Mouse (Mus musculus): ENCODE data around the gene Lrrc3b. TPM values are rescaled to one million over a fixed set of nuclear protein-coding genes. Genes with fewer than 3 reads are reported as not detected.

Gene Lrrc3b
- polyA plus RNA-seq, 1 experiment from 2014 or later: 3.7 TPM

DNA sequence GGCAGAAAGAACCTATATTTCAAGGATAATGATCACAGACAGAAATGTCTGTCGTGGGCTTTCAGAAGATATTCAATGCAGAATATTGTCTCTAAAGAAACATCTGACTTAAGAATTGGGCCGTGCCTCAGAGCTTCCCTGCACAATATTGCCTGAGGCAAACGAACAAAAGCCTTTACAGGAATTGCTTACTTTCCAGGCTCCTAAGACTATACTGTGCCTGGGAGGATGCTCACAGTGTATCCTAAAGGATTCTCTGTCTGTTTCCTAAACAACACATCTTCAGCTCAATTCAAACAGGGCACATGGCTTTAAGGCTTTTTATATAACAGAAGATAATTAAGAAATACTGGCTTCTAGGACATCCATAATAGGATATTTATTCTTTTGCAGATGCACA lies 79.7 kb downstream of the Lrrc3b start:
- no peak overlapping the region for H3K27ac ChIP-seq (ENCODE audit: low read length)
- H3K9me3 ChIP-seq (replicated peaks; ENCODE audit: control insufficient read depth, low read length): no peaks in the 10 kb centered on the region
- H3K4me1 ChIP-seq (ENCODE audit: control insufficient read depth, insufficient read depth, low read length): no peaks in the 10 kb centered on the region
- H3K4me3 ChIP-seq (replicated peaks; ENCODE audit: low read length): no peak overlapping the region
- no peaks in the 10 kb centered on the region for H3K27me3 ChIP-seq (ENCODE audit: control insufficient read depth, insufficient read depth, low read length)
- no peak for ATAC-seq (ENCODE audit: insufficient read depth, low FRiP score)
- no peaks in the 10 kb centered on the region for H3K36me3 ChIP-seq (ENCODE audit: control insufficient read depth, insufficient read depth, low read length)
- no peak overlapping the region for H3K4me2 ChIP-seq (ENCODE audit: low read depth, low read length)
- 74% methylated on average over 3 of the region's 3 CpGs for WGBS
- H3K9ac ChIP-seq (ENCODE audit: low read length): no peak overlapping the region

DNA sequence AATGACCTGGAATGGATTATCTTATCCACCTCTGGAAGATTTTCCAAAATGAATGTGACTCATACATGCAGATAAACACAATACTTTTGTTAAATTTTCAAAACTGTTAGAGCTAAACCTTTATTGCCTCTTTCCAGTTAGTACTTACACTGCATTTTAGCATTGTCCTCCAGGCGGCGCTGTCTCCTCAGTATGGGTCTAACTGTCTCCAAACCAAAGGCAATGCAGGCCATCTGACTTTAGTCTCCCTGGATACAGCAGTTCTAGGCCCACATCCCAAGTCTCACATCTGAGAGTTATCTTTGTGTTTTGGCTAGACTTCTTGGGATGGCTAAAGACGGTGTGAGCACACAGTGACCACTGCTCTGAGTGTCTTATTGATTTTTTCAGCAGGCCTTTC lies 83.3 kb downstream of the Lrrc3b start:
- WGBS: 27% methylated on average over 3 of the region's 3 CpGs
- ATAC-seq (ENCODE audit: insufficient read depth, low FRiP score): no peak

DNA sequence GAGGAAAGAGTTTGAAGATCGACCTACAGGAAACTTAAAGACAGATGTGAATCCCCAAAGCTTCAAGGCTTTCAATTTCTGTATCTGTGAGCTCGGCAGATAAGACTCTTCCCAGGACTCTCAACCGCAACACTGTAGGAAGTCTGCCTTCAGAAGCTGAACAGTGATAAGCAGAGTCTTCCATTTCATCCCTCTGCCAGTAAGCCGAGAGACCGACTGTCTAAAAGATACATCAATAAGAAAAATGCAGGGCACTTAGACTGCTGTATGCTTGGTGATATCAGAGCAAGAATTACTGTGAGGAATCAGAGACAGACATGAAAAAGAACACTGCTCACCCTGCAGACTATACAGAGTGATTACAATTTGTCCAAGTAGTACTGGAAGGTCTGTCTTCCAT lies 84.5 kb downstream of the Lrrc3b start:
- no peaks in the 10 kb centered on the region; the same call in 1 of the 2 replicates for H3K27me3 ChIP-seq (ENCODE audit: control insufficient read depth, insufficient read depth, low read length)
- H3K4me1 ChIP-seq (ENCODE audit: control insufficient read depth, insufficient read depth, low read length): no peaks in the 10 kb centered on the region
- ATAC-seq (ENCODE audit: insufficient read depth, low FRiP score): no peak
- no peaks in the 10 kb centered on the region for H3K9me3 ChIP-seq (replicated peaks; ENCODE audit: control insufficient read depth, low read length)
- 48% methylated on average over 5 of the region's 5 CpGs for WGBS
- H3K9ac ChIP-seq (ENCODE audit: low read length): no peak overlapping the region
- no peak overlapping the region for H3K4me3 ChIP-seq (replicated peaks; ENCODE audit: low read length)
- no peak overlapping the region for H3K4me2 ChIP-seq (ENCODE audit: low read depth, low read length)
- no peaks in the 10 kb centered on the region for H3K36me3 ChIP-seq (ENCODE audit: control insufficient read depth, insufficient read depth, low read length)
- H3K27ac ChIP-seq (ENCODE audit: low read length): no peak overlapping the region

More for the DNA sequence above, 83.3 kb downstream of the Lrrc3b start:
- Histone ChIP-seq H3K4me2 (ENCODE audit: low read depth, low read length) (no peak overlapping the region), H3K4me3 (replicated peaks; ENCODE audit: low read length) (no peak overlapping the region), H3K27me3 (ENCODE audit: control insufficient read depth, insufficient read depth, low read length) (no peaks in the 10 kb centered on the region; the same call in 1 of the 2 replicates), H3K9ac (ENCODE audit: low read length) (no peak overlapping the region), H3K36me3 (ENCODE audit: control insufficient read depth, insufficient read depth, low read length) (no peaks in the 10 kb centered on the region), H3K27ac (ENCODE audit: low read length) (no peak overlapping the region), H3K4me1 (ENCODE audit: control insufficient read depth, insufficient read depth, low read length) (no peaks in the 10 kb centered on the region), H3K9me3 (replicated peaks; ENCODE audit: control insufficient read depth, low read length) (no peaks in the 10 kb centered on the region)

DNA sequence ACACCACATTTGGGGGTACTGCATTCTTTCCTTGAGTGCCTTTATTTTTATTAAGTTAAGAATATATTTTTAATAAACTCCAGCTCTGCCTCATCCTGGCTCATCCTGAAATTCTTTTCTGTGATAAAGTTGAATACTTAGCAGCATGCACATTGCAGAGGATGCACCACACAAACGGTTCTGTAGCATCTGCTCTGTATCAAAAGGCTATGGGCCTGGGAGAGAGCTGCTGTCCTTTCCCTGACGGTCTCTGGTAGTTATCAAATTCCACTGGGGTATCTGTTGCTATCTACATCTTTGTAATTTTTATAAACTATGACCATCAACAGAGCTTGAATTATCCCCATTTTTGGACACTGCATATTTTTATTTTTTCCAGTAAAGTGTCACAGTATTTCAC lies 105.7 kb downstream of the Lrrc3b start:
- H3K9me3 ChIP-seq (replicated peaks; ENCODE audit: control insufficient read depth, low read length): no peaks in the 10 kb centered on the region
- H3K27me3 ChIP-seq (ENCODE audit: control insufficient read depth, insufficient read depth, low read length): no peaks in the 10 kb centered on the region
- no peak overlapping the region for H3K4me2 ChIP-seq (ENCODE audit: low read depth, low read length)
- ATAC-seq (ENCODE audit: insufficient read depth, low FRiP score): peak; percentile 40; the same call in 1 of the 2 replicates
- no peak overlapping the region for H3K4me3 ChIP-seq (replicated peaks; ENCODE audit: low read length)
- H3K27ac ChIP-seq (ENCODE audit: low read length): no peak overlapping the region
- H3K4me1 ChIP-seq (ENCODE audit: control insufficient read depth, insufficient read depth, low read length): no peaks in the 10 kb centered on the region
- H3K36me3 ChIP-seq (ENCODE audit: control insufficient read depth, insufficient read depth, low read length): no peaks in the 10 kb centered on the region
- 33% methylated on average over 2 of the region's 2 CpGs for WGBS
- H3K9ac ChIP-seq (ENCODE audit: low read length): no peak overlapping the region

DNA sequence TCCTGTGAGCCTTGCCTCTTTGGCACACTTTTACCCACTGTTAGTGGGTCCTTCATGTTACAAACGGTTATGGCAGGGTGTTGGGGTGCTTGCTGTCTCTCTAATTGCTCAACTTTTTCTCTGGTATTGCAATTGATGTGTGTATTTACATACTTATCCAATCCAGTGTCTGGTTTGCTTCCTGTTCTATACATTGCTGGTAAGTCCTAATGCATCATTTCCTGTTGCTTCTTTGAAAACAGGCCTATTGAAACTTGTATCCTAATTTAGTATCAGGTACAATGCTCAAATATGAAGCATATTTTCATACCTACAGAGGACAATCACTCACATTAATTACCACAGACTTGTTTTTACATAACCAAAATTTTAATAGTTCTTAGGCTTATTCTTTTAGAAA lies 107.4 kb downstream of the Lrrc3b start:
- ATAC-seq (ENCODE audit: insufficient read depth, low FRiP score): no peak
- H3K9ac ChIP-seq (ENCODE audit: low read length): no peak overlapping the region
- no peaks in the 10 kb centered on the region for H3K4me1 ChIP-seq (ENCODE audit: control insufficient read depth, insufficient read depth, low read length)
- H3K36me3 ChIP-seq (ENCODE audit: control insufficient read depth, insufficient read depth, low read length): no peaks in the 10 kb centered on the region
- no peak overlapping the region for H3K4me2 ChIP-seq (ENCODE audit: low read depth, low read length)
- H3K9me3 ChIP-seq (replicated peaks; ENCODE audit: control insufficient read depth, low read length): no peaks in the 10 kb centered on the region
- no peak overlapping the region for H3K4me3 ChIP-seq (replicated peaks; ENCODE audit: low read length)
- H3K27me3 ChIP-seq (ENCODE audit: control insufficient read depth, insufficient read depth, low read length): no peaks in the 10 kb centered on the region
- H3K27ac ChIP-seq (ENCODE audit: low read length): no peak overlapping the region
- WGBS: 60% methylated on average over 1 of the region's 1 CpGs

DNA sequence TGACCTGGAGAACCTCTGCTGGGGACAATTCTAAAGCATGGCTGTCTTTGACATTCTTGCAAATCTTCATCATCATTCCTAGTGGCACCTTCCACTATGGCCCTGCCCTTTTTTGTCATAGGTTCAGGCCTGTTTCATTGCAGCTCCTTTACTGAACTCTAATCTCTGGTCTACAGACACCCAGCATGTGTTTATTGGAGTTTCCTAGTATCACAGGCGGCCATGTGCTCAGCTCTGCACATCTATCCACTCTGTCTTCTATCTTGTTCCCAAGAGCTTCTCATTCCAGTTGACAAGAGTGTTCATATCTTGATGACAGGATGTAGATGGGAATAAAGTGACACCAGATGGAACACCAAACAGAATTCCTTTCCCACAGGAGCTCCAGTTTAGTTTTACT lies 108.6 kb downstream of the Lrrc3b start:
- no peaks in the 10 kb centered on the region for H3K4me1 ChIP-seq (ENCODE audit: control insufficient read depth, insufficient read depth, low read length)
- no peaks in the 10 kb centered on the region for H3K27me3 ChIP-seq (ENCODE audit: control insufficient read depth, insufficient read depth, low read length)
- H3K9me3 ChIP-seq (replicated peaks; ENCODE audit: control insufficient read depth, low read length): no peaks in the 10 kb centered on the region
- H3K27ac ChIP-seq (ENCODE audit: low read length): no peak overlapping the region
- H3K4me3 ChIP-seq (replicated peaks; ENCODE audit: low read length): no peak overlapping the region
- H3K4me2 ChIP-seq (ENCODE audit: low read depth, low read length): no peak overlapping the region
- no peak for ATAC-seq (ENCODE audit: insufficient read depth, low FRiP score)
- H3K9ac ChIP-seq (ENCODE audit: low read length): no peak overlapping the region
- H3K36me3 ChIP-seq (ENCODE audit: control insufficient read depth, insufficient read depth, low read length): no peaks in the 10 kb centered on the region
- 82% methylated on average over 1 of the region's 1 CpGs for WGBS

DNA sequence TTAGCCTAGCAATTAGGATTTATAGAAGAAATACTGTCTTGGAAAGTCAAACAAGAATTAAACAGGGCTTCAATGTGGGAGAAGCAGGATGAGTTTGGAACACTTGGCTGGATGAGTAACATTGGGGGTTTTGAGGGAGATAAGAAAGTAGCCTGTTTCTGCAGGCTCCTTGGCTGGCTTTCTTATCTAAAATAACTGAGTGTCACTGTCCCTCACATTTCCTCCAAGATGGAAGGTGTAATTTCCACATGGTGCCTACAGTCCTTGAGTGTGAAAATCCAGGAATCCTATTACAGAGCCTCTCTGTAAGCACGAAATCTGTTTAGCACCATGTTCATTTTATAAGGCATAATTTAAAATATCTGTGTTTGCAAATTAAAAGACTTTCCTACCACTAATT lies 112.9 kb downstream of the Lrrc3b start:
- no peaks in the 10 kb centered on the region for H3K9me3 ChIP-seq (replicated peaks; ENCODE audit: control insufficient read depth, low read length)
- no peak for ATAC-seq (ENCODE audit: insufficient read depth, low FRiP score)
- H3K9ac ChIP-seq (ENCODE audit: low read length): no peak overlapping the region
- H3K27me3 ChIP-seq (ENCODE audit: control insufficient read depth, insufficient read depth, low read length): no peaks in the 10 kb centered on the region
- 89% methylated on average over 1 of the region's 1 CpGs for WGBS
- no peak overlapping the region for H3K27ac ChIP-seq (ENCODE audit: low read length)
- H3K36me3 ChIP-seq (ENCODE audit: control insufficient read depth, insufficient read depth, low read length): no peaks in the 10 kb centered on the region
- H3K4me2 ChIP-seq (ENCODE audit: low read depth, low read length): no peak overlapping the region
- no peak overlapping the region for H3K4me3 ChIP-seq (replicated peaks; ENCODE audit: low read length)
- H3K4me1 ChIP-seq (ENCODE audit: control insufficient read depth, insufficient read depth, low read length): no peaks in the 10 kb centered on the region

DNA sequence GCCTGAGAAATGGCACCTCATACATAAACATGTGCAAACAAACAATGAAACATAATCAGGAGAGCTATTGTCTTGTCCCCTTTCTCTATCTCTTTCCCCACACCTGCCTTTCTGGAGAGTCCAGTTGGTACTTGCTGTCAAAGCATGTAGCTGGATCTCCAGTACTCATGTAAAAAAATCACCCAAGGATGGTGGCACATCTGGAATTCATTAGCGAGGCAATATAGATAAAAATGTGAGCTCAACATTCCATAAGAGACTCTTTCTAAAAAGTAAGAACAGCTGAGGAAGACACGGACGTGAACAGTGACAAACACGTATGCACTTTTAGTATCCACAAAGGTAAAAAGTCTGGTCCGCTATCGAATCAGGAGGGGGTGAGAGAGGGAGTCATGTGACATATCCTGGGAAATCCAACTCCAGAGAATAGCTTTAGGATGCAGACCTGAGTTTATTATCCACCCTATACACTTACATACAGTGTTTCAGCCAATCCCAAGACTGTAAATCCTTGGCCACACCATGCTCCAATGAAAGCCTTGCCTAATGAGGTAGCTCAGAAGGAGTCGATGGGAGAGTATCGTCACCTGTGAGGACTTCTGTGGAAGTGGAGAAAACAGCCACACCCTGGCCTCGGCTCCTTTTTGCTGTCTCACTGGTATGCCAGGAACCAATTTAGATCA lies 116.2 kb downstream of the Lrrc3b start:
- Histone ChIP-seq H3K4me3 (replicated peaks; ENCODE audit: low read length) (no peak overlapping the region), H3K9ac (ENCODE audit: low read length) (no peak overlapping the region), H3K27ac (ENCODE audit: low read length) (no peak overlapping the region), H3K4me1 (ENCODE audit: control insufficient read depth, insufficient read depth, low read length) (no peaks in the 10 kb centered on the region), H3K4me2 (ENCODE audit: low read depth, low read length) (no peak overlapping the region), H3K9me3 (replicated peaks; ENCODE audit: control insufficient read depth, low read length) (no peaks in the 10 kb centered on the region), H3K27me3 (ENCODE audit: control insufficient read depth, insufficient read depth, low read length) (no peaks in the 10 kb centered on the region), H3K36me3 (ENCODE audit: control insufficient read depth, insufficient read depth, low read length) (no peaks in the 10 kb centered on the region)
- WGBS: 90% methylated on average over 9 of the region's 9 CpGs
- no peak for ATAC-seq (ENCODE audit: insufficient read depth, low FRiP score)

DNA sequence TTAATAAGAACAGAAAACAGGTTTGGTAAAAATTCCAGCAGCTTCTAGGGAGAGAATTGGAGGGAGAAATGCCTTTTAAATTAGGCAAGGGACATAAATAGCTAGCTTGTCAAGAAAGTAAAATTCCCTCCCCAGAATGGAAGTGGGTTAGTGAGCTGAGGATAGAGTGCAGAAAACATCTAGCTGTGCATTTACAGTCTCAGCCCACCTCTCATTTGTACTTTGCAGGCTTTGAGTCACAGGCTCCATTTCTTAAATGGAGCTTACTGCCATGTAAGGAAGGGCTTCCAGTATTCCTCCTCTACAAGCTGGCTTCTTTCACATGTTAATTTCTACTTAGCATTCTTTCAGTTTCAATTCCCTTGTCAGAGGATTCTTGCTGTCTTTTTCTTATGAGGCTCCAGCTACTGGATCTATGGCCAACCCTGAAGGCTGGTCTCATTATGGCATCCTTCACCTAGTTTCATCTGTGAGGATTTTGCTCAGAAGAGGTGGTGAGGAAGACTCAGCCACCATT lies 119.3 kb downstream of the Lrrc3b start:
- H3K4me1 ChIP-seq (ENCODE audit: control insufficient read depth, insufficient read depth, low read length): no peaks in the 10 kb centered on the region
- H3K4me2 ChIP-seq (ENCODE audit: low read depth, low read length): no peak overlapping the region
- no peaks in the 10 kb centered on the region for H3K36me3 ChIP-seq (ENCODE audit: control insufficient read depth, insufficient read depth, low read length)
- no peak overlapping the region for H3K27ac ChIP-seq (ENCODE audit: low read length)
- no peaks in the 10 kb centered on the region for H3K27me3 ChIP-seq (ENCODE audit: control insufficient read depth, insufficient read depth, low read length)
- no peak for ATAC-seq (ENCODE audit: insufficient read depth, low FRiP score)
- no peak overlapping the region for H3K9ac ChIP-seq (ENCODE audit: low read length)
- no peaks in the 10 kb centered on the region for H3K9me3 ChIP-seq (replicated peaks; ENCODE audit: control insufficient read depth, low read length)
- no peak overlapping the region for H3K4me3 ChIP-seq (replicated peaks; ENCODE audit: low read length)

Measured in stomach, embryonic 16.5 days (tissue).